Mouse (Mus musculus) liver, embryonic 16.5 days (tissue): ENCODE results near the gene Gm20458. TPM values are rescaled to one million over a fixed set of nuclear protein-coding genes. Genes with fewer than 3 reads are reported as not detected.
A peak's percentile ranks its signal among the peaks of the same experiment; 100 is the strongest.

Source experiments
- ATAC-seq: fragments of 200-750 bp; cut with Nextera tagmentation; 2 replicates; pipeline ENCODE4 v1.8.0; 2017; ENCODE audit warnings: low read depth, mild to moderate bottlenecking, moderate number of reproducible peaks, moderate library complexity
- H3K27ac ChIP-seq: fragments of 300-500 bp; sonication (generic); 2 replicates; pipeline ENCODE4 v1.5.1; 2014; ENCODE audit warnings: mild to moderate bottlenecking, low read length
- H3K27me3 ChIP-seq: fragments of 300-500 bp; sonication (generic); 2 replicates; pipeline ENCODE4 v1.6.1; 2014; ENCODE audit warnings: low read depth, low read length, mixed read lengths; ENCODE audit not compliant: control insufficient read depth, insufficient read depth
- H3K36me3 ChIP-seq: fragments of 300-500 bp; sonication (generic); 2 replicates; pipeline ENCODE4 v1.6.1; 2014; ENCODE audit warnings: mild to moderate bottlenecking; ENCODE audit not compliant: control insufficient read depth, insufficient read depth
- H3K4me1 ChIP-seq: fragments of 300-500 bp; sonication (generic); 2 replicates; pipeline ENCODE4 v1.6.1; 2014; ENCODE audit warnings: low read depth, low read length, mixed read lengths; ENCODE audit not compliant: control insufficient read depth
- H3K4me2 ChIP-seq: fragments of 300-500 bp; sonication (generic); 2 replicates; pipeline ENCODE4 v1.6.1; 2014; ENCODE audit warnings: low read depth, low read length, mixed read lengths
- H3K4me3 ChIP-seq: fragments of 300-500 bp; sonication (generic); 2 replicates; pipeline ENCODE4 v1.5.1; 2014; ENCODE audit warnings: low read depth, mild to moderate bottlenecking, low read length
- H3K9ac ChIP-seq: fragments of 300-500 bp; sonication (generic); 2 replicates; pipeline ENCODE4 v1.6.1; 2014; ENCODE audit warnings: low read depth, low read length
- H3K9me3 ChIP-seq: fragments of 300-500 bp; sonication (generic); replicated peaks from 2 replicates; pipeline ENCODE4 v1.6.1; 2016; ENCODE audit warnings: low read length; ENCODE audit not compliant: control insufficient read depth
- WGBS: fragments of 180-500 bp; shearing (Covaris S2); extraction: QIAGEN DNeasy Blood & Tissue Kit; methylation state at CpG from one replicate; pipeline ENCODE4 v1.1.7; 2014; ENCODE audit not compliant: insufficient replicate concordance; 5-methylcytosine and 5-hydroxymethylcytosine counted together
- polyA plus RNA-seq: library from polyadenylated mRNA; unstranded; fragments of >200 nt; fragmentation: Nextera tagmentation; extraction: Ambion mirVana; gene quantifications from 2 replicates; pipeline ENCODE4 v1.2.1, GENCODE M21; 2015

The Gm20458 gene
- polyA plus RNA-seq, 1 experiment from 2014 or later: 5.6 TPM

DNA sequence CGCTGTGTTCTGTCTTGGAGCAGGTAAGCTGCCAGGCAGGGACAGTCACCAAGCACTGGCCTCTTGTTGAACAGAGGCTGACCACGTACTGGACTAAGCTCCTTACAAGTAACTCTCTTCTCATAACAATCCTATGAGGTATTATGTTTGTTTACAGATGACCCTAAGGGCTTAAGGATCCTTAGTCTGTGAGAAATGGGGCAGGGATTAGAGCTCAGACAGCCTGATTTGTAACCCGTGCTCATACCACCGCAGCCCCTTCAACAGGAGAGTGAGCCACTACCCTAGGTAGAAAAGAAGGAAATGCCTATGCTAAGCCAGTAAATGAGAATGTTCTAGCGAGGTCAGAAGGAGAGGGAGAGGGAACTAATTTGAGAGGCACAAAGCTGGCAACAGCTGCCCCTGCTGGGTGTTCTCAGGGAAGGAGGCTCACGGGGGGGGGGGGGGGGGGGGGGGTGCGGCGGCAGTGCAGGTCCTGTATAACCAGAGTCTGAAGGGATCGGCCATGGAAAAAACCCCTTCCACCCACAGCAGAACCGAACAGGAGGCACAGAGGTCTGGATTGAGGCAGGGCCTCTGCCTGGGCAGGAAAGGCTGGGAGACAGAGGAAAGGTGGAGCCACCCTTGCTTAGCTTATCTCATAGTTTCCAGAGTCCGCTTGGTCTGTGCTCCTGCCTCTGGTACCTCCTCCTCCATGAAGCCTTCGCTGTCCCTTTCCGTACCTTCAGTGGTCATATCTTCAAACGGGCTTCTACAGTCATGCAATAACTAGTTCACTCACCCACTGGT lies 51.5 kb downstream of the Gm20458 start:
- Histone ChIP-seq H3K4me3 (no peak overlapping the region), H3K36me3 (no peaks in the 10 kb centered on the region), H3K27me3 (no peaks in the 10 kb centered on the region), H3K9ac (no peak overlapping the region), H3K4me2 (no peak overlapping the region), H3K27ac (no peak overlapping the region), H3K4me1 (no peaks in the 10 kb centered on the region; the same call in 1 of the 2 replicates), H3K9me3 (no peaks in the 10 kb centered on the region)
- WGBS: 33% methylated on average over 13 of the region's 14 CpGs
- ATAC-seq: no peak

DNA sequence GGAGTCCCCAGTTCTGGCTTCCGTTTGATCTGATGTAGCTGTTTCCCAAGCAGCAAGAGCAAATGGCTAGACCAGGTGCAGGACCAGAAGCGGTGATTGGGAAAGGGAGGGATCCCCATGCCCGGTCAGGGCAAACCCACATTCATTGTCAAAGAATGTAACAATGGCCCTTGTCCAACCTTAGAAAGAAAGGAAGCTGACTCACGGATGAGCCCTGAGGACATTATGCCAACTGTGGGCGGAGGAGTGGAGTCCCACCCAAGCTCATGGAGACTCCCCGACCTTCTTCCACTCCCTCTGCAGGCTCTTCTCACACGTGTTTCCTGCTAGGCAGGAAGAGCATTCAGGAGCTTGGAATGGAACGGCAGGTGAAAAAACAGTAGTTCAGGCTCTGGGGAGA lies 52.6 kb downstream of the Gm20458 start:
- H3K36me3 ChIP-seq: no peaks in the 10 kb centered on the region
- no peaks in the 10 kb centered on the region for H3K9me3 ChIP-seq
- no peak overlapping the region for H3K9ac ChIP-seq
- ATAC-seq: no peak
- 50% methylated on average over 8 of the region's 8 CpGs for WGBS
- H3K27ac ChIP-seq: no peak overlapping the region
- no peaks in the 10 kb centered on the region; the same call in 1 of the 2 replicates for H3K4me1 ChIP-seq
- no peak overlapping the region for H3K4me2 ChIP-seq
- H3K27me3 ChIP-seq: no peaks in the 10 kb centered on the region
- no peak overlapping the region for H3K4me3 ChIP-seq

DNA sequence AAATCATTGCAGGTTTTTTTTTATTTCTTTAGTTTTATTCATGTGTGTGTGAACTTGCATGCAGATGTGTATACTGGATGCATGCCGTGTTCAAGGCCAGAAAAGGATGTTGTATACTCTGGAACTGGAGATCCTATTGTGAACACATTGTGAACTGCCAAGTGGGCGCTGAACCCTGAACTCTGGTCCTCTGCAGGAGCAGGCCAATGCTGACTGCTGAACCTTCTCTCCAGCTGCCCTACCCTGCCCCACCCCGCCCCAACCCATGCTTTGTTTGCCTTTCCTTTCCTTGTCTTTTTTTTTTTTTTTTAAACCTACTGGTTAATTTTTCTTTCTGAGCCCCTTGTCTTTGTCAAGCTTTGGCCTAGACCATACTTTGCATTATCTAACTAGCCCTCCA lies 54.1 kb downstream of the Gm20458 start:
- Histone ChIP-seq H3K4me2 (no peak overlapping the region), H3K36me3 (no peaks in the 10 kb centered on the region), H3K4me3 (no peak overlapping the region), H3K27ac (no peak overlapping the region), H3K27me3 (no peaks in the 10 kb centered on the region), H3K9me3 (no peaks in the 10 kb centered on the region), H3K9ac (no peak overlapping the region), H3K4me1 (no peaks in the 10 kb centered on the region; the same call in 1 of the 2 replicates)
- 51% methylated on average over 3 of the region's 3 CpGs for WGBS
- ATAC-seq: peak; percentile 56; the same call in 1 of the 2 replicates

DNA sequence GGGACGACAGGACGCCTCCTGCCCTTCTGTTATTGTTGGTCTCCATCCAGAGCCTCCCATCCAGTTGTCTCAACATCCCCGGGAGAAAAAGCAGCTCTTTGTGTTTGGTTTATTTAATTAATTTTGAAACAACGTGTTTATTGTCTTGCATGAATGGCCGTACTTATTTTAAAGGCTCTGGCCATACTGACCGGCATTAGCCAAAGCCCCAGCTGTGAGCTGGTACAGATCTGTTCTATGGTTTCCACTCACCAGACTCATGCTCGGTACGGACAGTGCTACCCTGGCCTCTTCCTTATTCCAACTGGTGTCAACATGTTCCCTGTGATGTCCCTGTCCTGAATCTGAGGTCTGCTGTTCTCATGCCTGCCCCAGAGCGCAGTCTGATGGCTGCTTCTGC lies 55.1 kb downstream of the Gm20458 start:
- no peak for ATAC-seq
- Histone ChIP-seq H3K9ac (no peak overlapping the region), H3K27me3 (no peaks in the 10 kb centered on the region), H3K9me3 (no peaks in the 10 kb centered on the region), H3K36me3 (no peaks in the 10 kb centered on the region), H3K4me1 (no peaks in the 10 kb centered on the region; the same call in 1 of the 2 replicates), H3K27ac (no peak overlapping the region), H3K4me2 (no peak overlapping the region), H3K4me3 (no peak overlapping the region)
- WGBS: 65% methylated on average over 9 of the region's 9 CpGs

DNA sequence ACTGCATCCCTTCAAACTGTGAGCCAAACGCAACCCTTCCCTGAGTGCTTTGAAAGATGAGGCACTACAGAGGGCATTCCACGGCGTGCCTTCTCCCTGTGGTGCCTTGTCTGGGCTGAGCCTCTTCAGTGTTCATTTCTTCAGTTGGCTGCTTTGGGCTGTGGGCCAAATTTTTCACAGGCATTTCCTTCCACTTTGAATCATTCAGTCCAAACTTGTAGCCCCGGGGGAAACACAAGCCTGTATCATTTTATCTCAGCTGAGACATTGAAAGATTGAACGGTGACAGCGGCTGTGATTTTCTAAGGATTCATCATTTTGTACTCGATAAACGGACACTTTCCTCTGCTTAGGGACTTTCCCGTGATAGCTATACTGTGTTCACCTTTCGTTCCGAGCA lies 55.8 kb downstream of the Gm20458 start:
- H3K9me3 ChIP-seq: no peaks in the 10 kb centered on the region
- no peaks in the 10 kb centered on the region for H3K27me3 ChIP-seq
- no peak overlapping the region for H3K27ac ChIP-seq
- no peak for ATAC-seq
- H3K4me2 ChIP-seq: no peak overlapping the region
- no peaks in the 10 kb centered on the region for H3K36me3 ChIP-seq
- WGBS: 77% methylated on average over 11 of the region's 11 CpGs
- H3K9ac ChIP-seq: no peak overlapping the region
- no peaks in the 10 kb centered on the region; the same call in 1 of the 2 replicates for H3K4me1 ChIP-seq
- H3K4me3 ChIP-seq: no peak overlapping the region

DNA sequence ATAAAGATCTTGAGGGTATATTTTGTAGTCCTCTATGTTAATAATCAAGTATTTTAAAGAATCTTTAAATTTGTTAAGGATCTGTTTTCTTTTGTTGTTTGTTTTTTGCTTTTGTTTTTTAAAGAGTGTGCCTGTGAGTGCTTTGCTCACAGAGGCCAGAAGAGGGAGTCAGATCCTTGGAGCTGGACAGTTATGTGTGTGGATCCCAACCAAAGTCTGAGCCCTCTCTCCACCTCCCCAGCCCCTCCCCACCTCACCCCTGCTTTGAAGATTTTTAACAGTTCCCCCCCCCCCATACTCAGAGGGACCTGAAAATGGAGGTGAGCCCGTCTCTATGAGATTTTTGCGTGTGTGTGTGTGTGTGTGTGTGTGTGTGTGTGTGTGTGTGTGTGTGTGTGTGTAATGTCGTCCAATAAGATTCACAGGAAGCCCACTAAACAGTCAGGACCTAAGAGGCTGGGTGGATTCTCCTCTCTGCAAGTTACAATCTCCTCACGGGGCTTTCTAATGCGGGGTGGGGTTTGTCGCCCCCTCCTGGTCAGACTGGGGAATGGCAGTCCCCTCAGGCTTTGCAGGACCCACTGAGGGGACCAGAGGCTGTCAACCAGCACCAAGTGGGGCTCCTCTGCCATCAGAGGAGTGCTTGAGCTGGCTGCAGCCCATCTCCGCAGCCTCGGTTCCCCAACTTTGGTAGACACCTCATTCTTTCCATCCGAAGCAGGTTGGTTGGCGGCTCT lies 56.9 kb downstream of the Gm20458 start:
- Histone ChIP-seq H3K4me3 (no peak overlapping the region), H3K27ac (no peak overlapping the region), H3K36me3 (no peaks in the 10 kb centered on the region), H3K9ac (no peak overlapping the region), H3K27me3 (no peaks in the 10 kb centered on the region), H3K9me3 (no peaks in the 10 kb centered on the region), H3K4me2 (no peak overlapping the region), H3K4me1 (no peaks in the 10 kb centered on the region; the same call in 1 of the 2 replicates)
- WGBS: 25% methylated on average over 10 of the region's 10 CpGs
- ATAC-seq: peak; percentile 28; the same call in 1 of the 2 replicates

DNA sequence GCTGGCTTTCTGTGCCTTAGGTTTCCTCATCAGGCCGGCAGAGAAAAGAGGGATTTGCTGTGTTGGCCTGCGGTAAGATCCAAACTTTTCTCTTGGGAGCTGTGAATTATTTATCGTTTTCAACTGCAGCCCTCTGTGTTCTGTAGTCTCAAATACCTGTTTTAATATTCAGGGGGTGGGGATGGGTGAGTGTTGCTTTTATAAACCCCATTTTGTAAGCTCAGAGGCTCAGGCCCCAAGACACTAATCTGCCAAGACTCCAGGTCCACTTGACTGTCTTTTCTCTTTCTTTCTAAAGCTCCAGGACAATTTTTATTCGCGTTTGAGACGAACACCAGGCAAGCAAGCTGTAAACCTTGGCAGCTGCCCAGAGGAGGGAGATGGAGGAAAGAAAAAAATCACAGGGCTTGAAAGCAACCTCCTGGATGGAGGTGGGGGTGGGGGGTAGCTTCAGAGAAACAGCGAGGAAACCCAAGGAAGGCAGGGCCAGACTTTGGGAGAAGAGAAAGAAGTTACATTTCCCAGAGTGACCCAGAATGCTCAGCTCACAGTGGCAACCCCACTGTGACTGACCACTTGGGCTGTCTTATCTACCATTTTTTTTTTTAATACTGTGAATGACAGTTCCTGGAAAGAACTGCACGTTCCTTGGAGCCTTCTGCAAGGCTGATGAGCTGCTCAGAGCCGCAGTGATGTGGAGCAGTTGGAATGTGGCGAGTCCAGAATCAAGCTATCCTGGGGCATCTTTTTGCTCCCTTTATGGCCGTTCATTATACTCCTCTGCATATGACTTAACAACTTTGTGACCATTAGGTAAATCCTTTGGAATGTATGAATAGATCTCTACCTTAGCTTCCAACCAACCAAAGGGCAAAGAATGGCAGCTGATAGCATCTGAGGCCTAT lies 57.8 kb downstream of the Gm20458 start:
- WGBS: 53% methylated on average over 11 of the region's 11 CpGs
- Histone ChIP-seq H3K4me1 (no peaks in the 10 kb centered on the region), H3K9ac (no peak overlapping the region), H3K36me3 (no peaks in the 10 kb centered on the region), H3K27me3 (no peaks in the 10 kb centered on the region), H3K4me2 (no peak overlapping the region), H3K27ac (no peak overlapping the region), H3K9me3 (no peaks in the 10 kb centered on the region), H3K4me3 (no peak overlapping the region)
- ATAC-seq: no peak

DNA sequence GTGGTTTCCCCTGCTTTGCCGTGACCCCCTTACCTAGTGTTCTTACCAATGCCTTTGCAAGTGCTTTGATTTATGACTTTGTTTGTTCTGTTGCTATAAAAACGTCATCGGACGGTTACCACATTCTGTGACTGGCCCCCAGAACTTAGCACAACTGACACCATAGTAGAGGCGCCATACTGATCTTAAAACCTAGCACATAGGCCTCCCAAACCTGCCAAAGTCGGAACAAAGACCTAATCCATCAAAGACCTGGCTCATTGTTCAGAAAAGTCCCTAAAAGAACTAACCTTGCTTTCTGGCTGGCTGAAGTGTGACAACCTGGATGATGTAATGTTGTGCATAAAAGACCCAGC lies 58.4 kb downstream of the Gm20458 start:
- H3K36me3 ChIP-seq: no peaks in the 10 kb centered on the region
- no peaks in the 10 kb centered on the region for H3K4me1 ChIP-seq
- H3K4me2 ChIP-seq: no peak overlapping the region
- H3K27ac ChIP-seq: no peak overlapping the region
- no peak overlapping the region for H3K9ac ChIP-seq
- ATAC-seq: no peak
- H3K27me3 ChIP-seq: no peaks in the 10 kb centered on the region
- 39% methylated on average over 6 of the region's 6 CpGs for WGBS
- no peaks in the 10 kb centered on the region for H3K9me3 ChIP-seq
- no peak overlapping the region for H3K4me3 ChIP-seq
